Mouse (Mus musculus) cerebral cortex, adult 2 months (tissue): ENCODE measurements around the gene Il18.

ENCODE experiments used
- WGBS: fragments of 180-500 bp; shearing (Covaris S2); methylation state at CpG from one replicate; pipeline ENCODE4 v1.1.7; 2018; 5-methylcytosine and 5-hydroxymethylcytosine counted together

Il18 gene

DNA sequence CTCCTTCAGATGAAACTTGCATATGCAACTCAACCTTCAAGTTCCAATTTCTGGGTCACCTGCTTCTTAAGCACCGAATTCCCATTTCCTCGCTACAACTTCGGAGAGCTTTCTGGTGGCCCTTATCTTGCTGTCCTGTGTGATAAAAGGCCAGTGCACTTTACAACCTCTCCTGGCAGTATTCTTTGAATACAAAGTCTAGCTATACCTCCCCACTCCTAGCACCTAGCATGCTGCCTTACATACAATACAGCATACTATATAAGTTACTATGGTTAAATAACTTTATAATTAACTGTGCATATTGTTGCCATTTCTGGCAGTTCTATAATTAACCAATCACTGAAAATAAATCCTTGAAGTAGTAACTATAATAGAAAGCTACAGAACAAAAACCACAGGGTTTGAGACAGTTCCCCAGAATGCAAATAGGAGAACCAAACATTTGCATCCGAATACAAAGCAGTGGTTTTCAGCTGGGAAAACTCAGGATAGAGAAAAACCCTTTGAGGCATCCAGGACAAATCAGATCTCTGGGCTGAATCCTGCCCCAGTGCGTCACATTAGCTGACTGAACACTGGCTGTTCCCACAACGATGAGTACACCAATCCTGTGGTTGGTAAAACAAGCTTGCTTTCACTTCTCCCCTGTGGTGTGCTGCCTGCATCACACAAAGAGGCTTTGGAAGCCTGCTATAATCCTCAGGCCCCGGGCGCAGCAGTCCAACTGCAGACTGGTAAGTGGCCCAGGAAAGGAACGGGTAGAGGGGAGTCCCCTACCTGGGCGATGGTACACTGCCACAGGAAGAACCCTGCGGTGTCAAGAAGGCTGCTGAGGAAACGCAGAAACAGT, at the start of gene Il18:
Gene Il18 (plus strand): TSS at position 587 of the 853 bp plus-strand sequence.
- WGBS: 21% methylated on average over 12 of the region's 12 CpGs

DNA sequence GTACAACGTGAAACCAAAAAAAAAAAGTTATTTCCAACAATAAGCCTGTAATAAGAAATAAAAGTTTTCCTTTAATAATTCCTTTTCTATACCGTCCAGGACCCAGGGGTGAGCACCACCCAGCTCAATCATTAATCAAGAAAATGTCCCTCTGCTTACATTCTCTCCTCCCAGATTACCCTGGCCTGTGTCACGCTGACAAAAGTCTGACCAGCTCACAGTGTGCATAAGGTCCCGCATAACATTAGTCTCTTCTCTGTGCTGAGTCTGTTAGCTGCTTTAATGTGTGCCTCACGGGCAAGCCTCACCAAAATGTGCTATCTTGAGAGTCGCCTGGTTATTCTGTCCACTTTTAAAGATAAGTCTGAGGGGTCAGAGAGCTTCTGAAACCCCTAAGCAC, 49.2 kb upstream of the Il18 start:
- 77% methylated on average over 6 of the region's 6 CpGs for WGBS

DNA sequence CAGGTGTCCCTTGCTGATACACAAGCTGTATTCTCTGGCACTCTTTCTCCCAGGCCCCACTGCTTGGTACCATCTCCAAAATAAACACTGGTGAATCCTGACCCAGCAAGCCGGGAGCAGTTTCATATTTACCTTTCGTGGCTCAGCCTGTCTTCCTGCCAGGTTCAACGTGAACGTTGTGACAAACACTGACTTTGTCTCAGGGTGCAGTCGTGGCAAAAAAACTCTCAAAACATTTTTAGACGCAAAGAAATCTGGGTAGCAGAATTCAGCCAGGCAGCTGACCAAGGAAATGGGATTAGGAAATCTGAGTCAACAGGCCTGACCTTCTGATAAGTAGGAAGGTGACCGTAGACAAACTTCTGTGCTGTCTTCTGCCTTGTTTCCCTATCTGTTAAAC, 47.1 kb upstream of the Il18 start:
- 70% methylated on average over 7 of the region's 7 CpGs for WGBS

- WGBS: 83% methylated on average over 5 of the region's 5 CpGs
These were observed 39.2 kb upstream of the Il18 start for GRCm38 (mm10) chr9:50515462-50515861.

GRCm38 (mm10) chr9:50518781-50519180, 35.8 kb upstream of the Il18 start:
- 34% methylated on average over 2 of the region's 2 CpGs for WGBS

DNA sequence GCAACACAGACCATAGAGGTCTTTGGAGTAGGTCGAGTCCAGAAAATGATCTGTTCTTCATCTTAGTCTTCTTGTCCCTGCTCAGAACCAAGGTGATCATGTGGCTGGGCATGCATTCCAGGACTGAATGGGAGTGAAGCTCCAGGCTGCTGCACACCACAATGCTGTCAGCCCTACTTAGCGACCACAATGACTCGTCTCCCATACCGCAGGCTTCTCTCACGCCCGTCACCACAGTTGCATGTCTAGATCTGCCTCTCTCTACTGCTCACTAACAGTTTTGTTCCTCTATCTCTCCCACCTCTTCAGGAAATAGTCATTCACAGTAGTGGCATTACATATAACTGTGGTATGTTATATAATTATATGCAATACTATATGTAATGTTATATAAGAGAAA, 33.9 kb upstream of the Il18 start:
- WGBS: 80% methylated on average over 6 of the region's 6 CpGs

- WGBS: 68% methylated on average over 2 of the region's 2 CpGs
These were observed 33.1 kb upstream of the Il18 start for GRCm38 (mm10) chr9:50521562-50521961.

- 69% methylated on average over 5 of the region's 5 CpGs for WGBS
These were observed 32.1 kb upstream of the Il18 start for GRCm38 (mm10) chr9:50522574-50522973.

DNA sequence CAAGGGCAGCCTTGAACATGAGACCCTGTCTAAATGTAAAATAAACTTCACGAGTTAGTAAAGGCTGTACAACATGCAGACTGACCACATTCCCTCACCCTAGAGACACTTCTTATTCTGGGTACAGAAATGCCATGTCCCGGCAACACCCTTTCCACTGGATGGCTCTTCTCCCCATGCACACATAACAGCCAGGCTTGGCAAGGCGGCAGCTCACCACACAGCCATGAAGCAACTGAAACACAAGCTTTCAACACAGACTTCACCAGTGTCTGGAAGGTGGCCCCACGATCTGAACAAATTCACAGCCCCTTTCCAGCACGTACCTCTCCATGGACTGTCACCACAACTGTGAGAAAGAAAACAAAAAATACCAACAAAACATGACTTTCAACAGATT, 29.7 kb upstream of the Il18 start:
- 88% methylated on average over 5 of the region's 5 CpGs for WGBS

GRCm38 (mm10) chr9:50525585-50525984, 29.0 kb upstream of the Il18 start:
- 85% methylated on average over 5 of the region's 5 CpGs for WGBS

- 26% methylated on average over 7 of the region's 7 CpGs for WGBS
These were observed 26.8 kb upstream of the Il18 start for GRCm38 (mm10) chr9:50527860-50528259.

DNA sequence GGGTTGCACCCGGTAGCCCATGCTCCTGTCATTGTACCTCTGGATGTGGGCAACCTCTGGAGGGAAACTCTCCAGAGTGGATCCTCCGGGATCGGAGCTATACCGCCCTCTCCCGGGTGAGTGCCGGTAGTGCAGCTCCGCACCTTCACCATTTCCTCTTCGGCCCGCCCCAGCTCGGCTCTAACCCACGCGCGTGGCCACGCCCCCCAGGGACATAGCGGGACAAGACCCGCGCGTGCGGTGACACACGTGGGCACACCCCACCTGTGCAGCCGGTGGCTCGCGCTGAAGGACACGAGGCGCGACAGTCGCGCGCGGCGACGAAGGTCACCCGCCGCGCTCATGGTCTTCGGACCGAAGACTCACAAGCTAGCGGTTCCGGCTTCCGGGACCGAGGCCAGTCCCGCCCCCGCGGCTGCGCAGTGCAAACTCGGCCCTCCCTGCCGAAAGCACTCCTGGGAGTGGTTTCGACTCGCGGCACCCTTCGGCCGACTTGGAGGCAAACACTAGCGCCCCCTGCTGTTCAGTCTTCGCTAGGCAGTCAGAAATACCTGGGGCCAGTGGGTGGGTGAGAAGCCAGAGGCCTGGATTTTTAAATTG, 26.2 kb upstream of the Il18 start, which contains the start of gene Pts:
Gene Pts (minus strand): TSS at position 432 of the 600 bp plus-strand sequence.
- WGBS: under 1% methylated on average over 54 of the region's 54 CpGs

DNA sequence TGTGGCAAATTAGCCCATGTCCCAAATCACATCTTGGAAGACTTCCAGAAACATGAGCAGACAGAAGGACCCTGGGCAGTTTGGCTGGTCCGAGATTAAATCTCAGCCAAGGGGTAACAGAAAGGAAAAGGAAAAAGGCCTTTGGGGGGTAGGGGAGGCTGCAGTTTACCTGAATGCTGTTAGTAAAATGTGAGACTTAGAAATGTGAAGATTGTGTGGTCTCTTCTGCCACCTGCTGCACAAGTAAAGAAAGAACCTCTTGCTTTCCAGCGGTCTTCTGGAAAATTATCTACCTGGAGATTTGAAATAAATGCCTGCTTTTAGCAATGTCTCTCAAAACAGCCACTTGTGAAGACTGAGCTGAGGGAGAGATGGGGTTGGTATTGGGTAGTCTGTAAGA, 23.7 kb upstream of the Il18 start:
- WGBS: 15% methylated on average over 2 of the region's 2 CpGs

DNA sequence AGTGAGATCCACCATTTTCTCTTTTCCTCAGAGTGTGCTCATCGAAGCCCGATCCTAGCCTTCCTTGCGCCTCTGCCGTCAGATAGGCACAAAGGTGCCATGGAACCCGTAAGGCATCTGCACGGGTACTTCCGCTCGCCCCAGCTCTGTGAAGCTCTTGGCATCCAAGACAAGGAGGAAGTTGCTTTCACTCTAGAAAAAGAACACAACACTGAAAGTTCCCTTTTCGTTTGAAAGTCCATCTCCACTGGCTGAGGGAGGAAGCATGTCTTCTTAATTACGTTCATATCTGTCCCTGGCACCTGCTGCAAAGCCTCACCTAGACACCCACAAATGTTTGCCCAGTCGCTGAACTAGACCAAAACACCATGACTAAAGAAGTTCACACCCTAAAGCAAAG, 21.3 kb upstream of the Il18 start:
- WGBS: 57% methylated on average over 11 of the region's 11 CpGs

DNA sequence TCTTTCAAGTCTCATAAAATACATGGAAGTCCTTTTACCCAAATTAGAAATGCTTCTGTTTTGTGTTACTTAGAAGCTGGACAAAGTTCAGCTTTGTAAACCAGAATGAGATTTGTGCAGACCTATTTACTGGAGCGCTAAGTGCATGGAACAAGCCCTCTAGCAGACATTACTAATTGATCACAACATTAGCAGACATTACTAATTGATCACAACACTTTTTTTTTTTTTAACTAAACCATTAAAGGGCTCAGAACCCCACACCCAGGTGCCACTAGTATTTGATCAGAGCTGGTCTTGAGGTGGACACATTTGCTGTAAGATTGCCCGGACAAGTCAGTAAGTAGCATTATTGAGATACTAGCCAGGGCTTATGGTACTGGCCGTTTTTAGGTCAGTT, 20.8 kb upstream of the Il18 start:
- WGBS: 72% methylated on average over 3 of the region's 3 CpGs

DNA sequence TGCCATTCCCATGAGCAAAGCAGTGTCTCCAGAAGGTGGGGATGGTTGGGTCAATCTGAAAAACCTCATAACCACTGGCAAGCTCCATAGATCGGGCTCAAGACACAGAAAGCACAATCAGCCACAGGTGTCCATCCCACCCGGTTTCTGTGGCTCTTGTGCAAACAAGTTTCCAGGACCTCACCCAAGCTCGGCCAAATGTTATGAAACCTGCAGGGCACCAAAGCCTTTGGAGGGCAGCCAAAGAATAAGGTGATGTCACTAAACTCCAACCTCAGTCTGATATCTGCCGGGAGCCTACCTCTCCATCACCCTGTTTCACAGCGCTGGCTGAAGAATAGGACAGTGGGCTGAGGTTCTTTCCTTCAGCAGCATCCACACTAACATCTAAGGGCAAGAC, 18.7 kb upstream of the Il18 start:
- WGBS: 84% methylated on average over 5 of the region's 5 CpGs

- 91% methylated on average over 7 of the region's 7 CpGs for WGBS
These were observed 18.0 kb upstream of the Il18 start for GRCm38 (mm10) chr9:50536603-50537135.

DNA sequence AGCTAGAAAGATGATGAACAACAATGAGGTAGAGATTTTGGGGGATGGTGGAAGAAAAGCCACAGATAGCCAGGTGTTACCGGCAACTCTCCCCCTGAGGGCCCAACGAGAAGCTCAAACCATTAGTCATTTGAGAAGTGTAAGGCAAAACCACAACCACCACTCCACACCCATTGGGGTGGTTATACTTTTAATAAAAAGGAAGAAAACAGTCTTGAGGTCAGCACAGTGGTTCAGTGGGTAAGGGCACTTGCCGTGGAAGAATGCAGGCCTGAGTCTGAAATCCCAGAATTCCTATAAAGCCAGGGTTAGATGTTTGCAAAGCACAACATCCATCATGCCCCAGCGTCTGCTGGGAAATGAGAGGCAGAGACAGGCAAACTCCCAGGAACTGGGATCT, 17.3 kb upstream of the Il18 start:
- WGBS: 91% methylated on average over 4 of the region's 4 CpGs

DNA sequence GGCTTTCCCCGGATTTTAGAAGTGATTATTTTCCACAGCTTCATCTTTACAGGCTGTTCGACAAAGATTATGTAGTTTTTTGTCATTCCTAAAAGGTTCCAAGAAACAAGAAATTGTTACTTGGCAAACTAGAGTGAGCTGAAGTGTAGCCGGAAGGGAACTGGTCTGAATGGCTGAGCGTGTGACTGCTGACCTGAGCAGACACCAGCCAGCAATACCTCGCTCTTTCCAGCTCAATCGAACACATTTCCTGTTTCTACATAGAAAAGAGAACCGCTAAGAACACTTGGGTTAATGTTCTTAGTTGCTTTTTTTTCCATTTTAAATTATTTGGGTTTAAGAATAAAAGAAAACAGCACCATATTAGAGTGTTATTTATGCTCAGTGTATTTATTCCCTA, 14.5 kb upstream of the Il18 start:
- 30% methylated on average over 7 of the region's 7 CpGs for WGBS

DNA sequence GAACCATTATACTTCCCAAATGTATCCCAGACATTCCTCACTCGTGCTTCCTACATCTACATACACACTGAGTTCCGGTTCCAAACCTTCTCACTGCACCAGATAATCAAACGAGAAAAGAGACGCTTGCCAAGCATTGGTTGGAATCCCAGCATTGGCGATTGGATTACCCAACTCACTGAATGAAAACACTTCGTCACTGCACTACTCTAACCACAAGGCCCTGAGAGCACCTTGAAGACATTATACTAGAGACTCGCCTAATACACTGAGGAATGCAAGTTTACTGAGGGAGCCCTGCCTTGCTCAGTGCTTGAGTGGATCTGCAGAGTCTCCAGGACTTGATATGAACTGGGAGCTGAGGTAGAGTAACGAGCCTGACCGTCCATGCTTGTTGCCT, 12.2 kb upstream of the Il18 start:
- 66% methylated on average over 9 of the region's 9 CpGs for WGBS

DNA sequence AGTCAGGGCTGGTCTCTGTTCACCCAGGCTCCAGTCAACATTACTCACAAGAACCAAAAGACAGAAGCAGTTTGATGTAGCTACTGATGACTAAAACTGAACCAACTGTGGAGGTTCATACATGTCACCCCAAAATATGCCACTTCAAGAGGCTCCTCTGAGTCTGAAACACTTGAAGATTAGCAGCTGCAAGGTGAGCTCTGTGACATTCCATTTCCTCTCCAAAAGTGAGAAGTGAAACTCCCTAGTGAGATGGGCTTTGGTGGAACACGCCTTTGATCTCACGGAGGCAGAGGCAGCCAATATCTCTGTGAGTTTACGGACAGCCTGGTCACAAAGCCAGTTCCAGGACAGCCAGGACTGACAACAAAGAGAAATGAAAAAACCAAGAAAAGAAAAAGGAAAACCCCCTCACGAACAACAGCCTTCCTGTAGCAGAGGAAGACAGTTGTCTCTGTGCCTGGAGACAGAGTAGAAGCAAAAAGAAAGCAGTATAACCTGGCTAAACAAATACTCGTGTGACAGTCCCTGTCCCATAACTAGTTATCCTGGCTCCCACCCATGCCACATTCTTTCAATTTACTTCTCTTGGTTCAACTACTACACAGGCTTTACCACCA, 6.7 kb upstream of the Il18 start:
- 69% methylated on average over 5 of the region's 5 CpGs for WGBS

DNA sequence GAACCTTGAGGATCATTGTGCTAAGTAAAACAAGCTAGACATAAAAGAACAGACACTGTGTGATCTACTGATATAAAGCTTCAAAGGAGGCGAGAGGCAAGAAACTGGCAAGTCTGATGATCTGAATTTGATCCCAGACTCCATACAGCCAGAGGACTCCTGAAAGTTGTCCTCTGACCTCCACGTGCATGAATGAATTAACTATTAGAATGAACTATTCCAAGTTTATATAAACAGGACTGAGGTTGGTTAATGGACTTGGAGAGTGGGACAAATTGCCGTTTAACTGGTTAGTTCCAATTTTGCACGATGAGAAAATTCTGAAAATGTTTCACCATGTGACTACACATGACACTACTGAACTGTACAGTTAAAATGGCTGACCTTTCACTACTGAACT, 5.7 kb upstream of the Il18 start:
- 91% methylated on average over 4 of the region's 4 CpGs for WGBS

DNA sequence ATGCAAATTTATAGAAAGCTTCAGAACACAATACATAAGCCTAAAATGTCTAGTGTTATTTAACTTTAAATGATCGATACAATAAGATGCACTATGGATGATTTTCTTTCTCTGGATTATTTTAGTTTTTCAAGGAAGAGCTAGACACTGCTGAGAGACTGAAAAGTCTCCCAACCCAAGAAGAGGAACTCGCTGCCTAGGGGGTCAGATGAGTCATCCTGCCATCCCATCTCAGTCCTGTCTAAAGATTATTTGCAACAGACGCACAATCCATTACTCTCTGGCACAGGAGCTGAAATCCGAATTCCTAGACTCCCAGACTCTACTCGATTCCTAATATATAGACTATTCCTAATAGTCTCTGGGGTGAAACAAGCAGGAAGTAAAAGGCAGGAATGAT, 2.4 kb upstream of the Il18 start:
- WGBS: 81% methylated on average over 5 of the region's 5 CpGs
